Mouse (Mus musculus) hindbrain, embryonic 10.5 days (tissue): Measurements from ENCODE around the gene Mrps31. TPM values are rescaled to one million over a fixed set of nuclear protein-coding genes. Genes with fewer than 3 reads are reported as not detected.

Experiments used
- DNase-seq: peaks from one replicate; pipeline ENCODE4 v3.0.0-alpha.2; 2017; ENCODE audit warnings: low spot score
- H3K27ac ChIP-seq: fragments of 300-500 bp; sonication (generic); 2 replicates; pipeline ENCODE4 v1.5.1; 2016; ENCODE audit warnings: mild to moderate bottlenecking, moderate library complexity
- H3K27me3 ChIP-seq: fragments of 300-500 bp; sonication (generic); 2 replicates; pipeline ENCODE4 v1.6.1; 2016; ENCODE audit warnings: mild to moderate bottlenecking; ENCODE audit not compliant: poor library complexity, insufficient read depth, severe bottlenecking
- H3K36me3 ChIP-seq: fragments of 300-500 bp; sonication (generic); 2 replicates; pipeline ENCODE4 v1.6.1; 2016; ENCODE audit warnings: mild to moderate bottlenecking, moderate library complexity
- H3K4me1 ChIP-seq: fragments of 300-500 bp; sonication (generic); replicated peaks from 2 replicates; pipeline ENCODE4 v1.6.1; 2016; ENCODE audit warnings: mild to moderate bottlenecking
- H3K4me3 ChIP-seq: fragments of 300-500 bp; sonication (generic); 2 replicates; pipeline ENCODE4 v1.5.1; 2016; ENCODE audit warnings: mild to moderate bottlenecking, moderate library complexity
- H3K9me3 ChIP-seq: fragments of 300-500 bp; sonication (generic); 2 replicates; pipeline ENCODE4 v1.6.1; 2016; ENCODE audit warnings: mild to moderate bottlenecking, moderate library complexity
- WGBS: fragments of 180-500 bp; shearing (Covaris S2); methylation state at CpG from one replicate; pipeline ENCODE4 v1.1.7; 2016; 5-methylcytosine and 5-hydroxymethylcytosine counted together
- polyA plus RNA-seq: library from polyadenylated mRNA; unstranded; fragments of >200 nt; fragmentation: Nextera tagmentation; extraction: Ambion mirVana; gene quantifications from 2 replicates; pipeline ENCODE4 v1.2.1, GENCODE M21; 2016

The Mrps31 gene
- polyA plus RNA-seq, 1 experiment from 2014 or later = 38.4 TPM

- Histone ChIP-seq H3K9me3 (no peaks in the 10 kb centered on the region), H3K4me1 (peaks cover 14% of the 10 kb centered on the region), H3K4me3 (peak overlapping the region; percentile 77), H3K36me3 (no peaks in the 10 kb centered on the region), H3K27ac (peak overlapping the region; percentile 90; the same call in 1 of the 2 replicates), H3K27me3 (peaks cover 3% of the 10 kb centered on the region)
- no peak for DNase-seq
- WGBS = 87% methylated on average over 8 of the region's 8 CpGs
Measured at GRCm38 (mm10) chr8:22399285-22399880, 11.8 kb upstream of the Mrps31 start.

DNA sequence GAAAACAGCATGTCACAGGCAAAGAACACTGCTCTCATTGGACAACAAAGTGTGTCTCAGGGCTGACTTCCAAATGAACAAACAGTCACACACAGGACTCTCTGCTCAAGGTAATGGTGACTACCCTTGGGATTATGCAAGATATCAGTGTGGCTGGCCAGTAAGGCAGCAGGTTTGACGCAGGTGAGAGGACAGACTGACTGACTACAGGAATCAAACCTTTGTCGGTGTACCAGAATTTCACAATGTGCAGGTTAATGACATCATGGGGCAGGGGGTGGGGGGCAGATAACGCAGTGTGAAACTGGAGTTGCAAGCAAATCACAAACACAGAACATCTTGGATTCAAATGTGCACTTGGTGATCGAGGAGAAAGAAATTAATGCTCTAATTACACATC is 10.6 kb upstream of the Mrps31 start:
- H3K9me3 ChIP-seq = no peaks in the 10 kb centered on the region
- peaks cover 3% of the 10 kb centered on the region for H3K27me3 ChIP-seq
- H3K27ac ChIP-seq = no peak overlapping the region
- H3K4me1 ChIP-seq = peaks cover 14% of the 10 kb centered on the region
- no peak overlapping the region for H3K4me3 ChIP-seq
- DNase-seq = no peak
- H3K36me3 ChIP-seq = no peaks in the 10 kb centered on the region
- WGBS = 90% methylated on average over 4 of the region's 4 CpGs

DNA sequence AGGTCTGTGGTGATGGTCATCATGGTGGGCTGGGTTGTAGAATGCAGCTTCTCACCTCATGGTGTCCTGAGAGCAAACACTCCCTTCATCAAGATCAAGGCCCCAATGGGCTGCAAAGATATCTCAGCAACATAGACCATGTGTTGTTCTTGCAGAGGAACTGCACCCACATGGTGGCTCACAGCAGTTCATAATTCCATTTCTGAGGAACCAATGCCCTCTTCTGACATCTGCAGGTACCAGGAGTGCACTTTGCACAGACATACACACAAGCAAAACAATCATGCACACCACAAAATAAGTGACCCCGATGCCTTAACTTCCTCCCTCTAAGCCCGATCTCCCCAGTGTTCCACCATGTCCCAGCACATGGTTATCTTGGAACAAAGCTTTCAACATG is 7.9 kb upstream of the Mrps31 start:
- Histone ChIP-seq H3K27me3 (no peaks in the 10 kb centered on the region), H3K9me3 (no peaks in the 10 kb centered on the region), H3K4me3 (no peak overlapping the region), H3K36me3 (no peaks in the 10 kb centered on the region), H3K27ac (no peak overlapping the region), H3K4me1 (peaks cover 7% of the 10 kb centered on the region; the same call in 1 of the 2 replicates)
- 89% methylated on average over 2 of the region's 2 CpGs for WGBS
- no peak for DNase-seq

GRCm38 (mm10) chr8:22405733-22406132 is 5.4 kb upstream of the Mrps31 start:
- WGBS = 79% methylated on average over 6 of the region's 6 CpGs
- no peak for DNase-seq
- no peak overlapping the region for H3K27ac ChIP-seq
- peaks cover 3% of the 10 kb centered on the region; the same call in 1 of the 2 replicates for H3K4me1 ChIP-seq
- no peaks in the 10 kb centered on the region for H3K9me3 ChIP-seq
- H3K36me3 ChIP-seq = no peaks in the 10 kb centered on the region
- no peaks in the 10 kb centered on the region for H3K27me3 ChIP-seq
- H3K4me3 ChIP-seq = no peak overlapping the region

- Histone ChIP-seq H3K27me3 (no peaks in the 10 kb centered on the region), H3K27ac (peak overlapping the region; percentile 89), H3K4me1 (peaks cover 13% of the 10 kb centered on the region), H3K4me3 (peak overlapping the region; percentile 85), H3K9me3 (no peaks in the 10 kb centered on the region), H3K36me3 (peaks cover 11% of the 10 kb centered on the region)
- DNase-seq = no peak
- 17% methylated on average over 16 of the region's 16 CpGs for WGBS
Measured at GRCm38 (mm10) chr8:22410688-22411281, 376 bp upstream of the Mrps31 start.

- Histone ChIP-seq H3K9me3 (no peaks in the 10 kb centered on the region), H3K27ac (peak overlapping the region; percentile 89), H3K36me3 (peaks cover 23% of the 10 kb centered on the region), H3K4me1 (peaks cover 13% of the 10 kb centered on the region), H3K27me3 (no peaks in the 10 kb centered on the region), H3K4me3 (peak overlapping the region; percentile 85)
- no peak for DNase-seq
- WGBS = 30% methylated on average over 8 of the region's 8 CpGs
Measured at GRCm38 (mm10) chr8:22411971-22412370, 810 bp downstream of the Mrps31 start.

Other genes starting within 250 kb of the Mrps31 start
- 7.6 and 9.1 TPM in 2 replicates for gene Nek3, start 244.9 kb upstream of the Mrps31 start, polyA plus RNA-seq
- gene Ckap2, start 225.5 kb upstream of the Mrps31 start, polyA plus RNA-seq = 37.5 and 46.4 TPM in 2 replicates
- 31.1 and 38.2 TPM in 2 replicates for gene Vps36, start 218.6 kb upstream of the Mrps31 start, polyA plus RNA-seq
- 9.2 and 11.4 TPM in 2 replicates for gene Thsd1, start 184.0 kb upstream of the Mrps31 start, polyA plus RNA-seq
- not detected in 2 replicates for gene Tpte, start 127.9 kb upstream of the Mrps31 start, polyA plus RNA-seq
- 14.6 and 17.0 TPM in 2 replicates for gene Slc25a15, start 12.8 kb upstream of the Mrps31 start, polyA plus RNA-seq